Mouse (Mus musculus) thymus, postnatal 4 days (tissue): ENCODE results near the gene Plcxd2.

ENCODE experiments used
- DNase-seq: peaks from one replicate; pipeline ENCODE4 v3.0.0; 2021

Plcxd2 gene

GRCm38 (mm10) chr16:46010153-46010905 is at the start of gene Plcxd2:
Gene Plcxd2 (minus strand): TSS chr16:46010218.
- peak; percentile 94 for DNase-seq

GRCm38 (mm10) chr16:46046906-46047305 is 36.9 kb upstream of the Plcxd2 start:
- no peak for DNase-seq

GRCm38 (mm10) chr16:46036261-46036660 is 26.2 kb upstream of the Plcxd2 start:
- no peak for DNase-seq

- DNase-seq = no peak
Observed at GRCm38 (mm10) chr16:46033896-46034295, 23.9 kb upstream of the Plcxd2 start.

GRCm38 (mm10) chr16:46022958-46023491 is 13.0 kb upstream of the Plcxd2 start:
- no peak for DNase-seq

- DNase-seq = peak; percentile 66
Observed at GRCm38 (mm10) chr16:46022189-46022928, 12.3 kb upstream of the Plcxd2 start.

GRCm38 (mm10) chr16:46021302-46021701 is 11.3 kb upstream of the Plcxd2 start:
- DNase-seq = no peak

- DNase-seq = no peak
Observed at GRCm38 (mm10) chr16:46020396-46020795, 10.4 kb upstream of the Plcxd2 start.

- DNase-seq = no peak
Observed at GRCm38 (mm10) chr16:46019799-46020198, 9.8 kb upstream of the Plcxd2 start.

GRCm38 (mm10) chr16:46019359-46019758 is 9.3 kb upstream of the Plcxd2 start:
- DNase-seq = no peak

GRCm38 (mm10) chr16:46011696-46012095 is 1.7 kb upstream of the Plcxd2 start:
- no peak for DNase-seq

GRCm38 (mm10) chr16:46010906-46011220 is 845 bp upstream of the Plcxd2 start:
- peak; percentile 62 for DNase-seq

- DNase-seq = no peak
Observed at GRCm38 (mm10) chr16:46009717-46010116, 301 bp downstream of the Plcxd2 start.

GRCm38 (mm10) chr16:46008766-46009165 is 1.3 kb downstream of the Plcxd2 start:
- DNase-seq = peak; percentile 30

- no peak for DNase-seq
Observed at GRCm38 (mm10) chr16:46008036-46008605, 1.9 kb downstream of the Plcxd2 start.

- peak; percentile 63 for DNase-seq
Observed at GRCm38 (mm10) chr16:46006261-46006660, 3.8 kb downstream of the Plcxd2 start.

- no peak for DNase-seq
Observed at GRCm38 (mm10) chr16:46001550-46002166, 8.4 kb downstream of the Plcxd2 start.

- no peak for DNase-seq
Observed at GRCm38 (mm10) chr16:46000976-46001375, 9.0 kb downstream of the Plcxd2 start.

GRCm38 (mm10) chr16:45999374-46000191 is 10.4 kb downstream of the Plcxd2 start:
- no peak for DNase-seq

GRCm38 (mm10) chr16:45998231-45998630 is 11.8 kb downstream of the Plcxd2 start:
- no peak for DNase-seq

GRCm38 (mm10) chr16:45990901-45991676 is 18.9 kb downstream of the Plcxd2 start:
- DNase-seq = no peak

GRCm38 (mm10) chr16:45986236-45986635 is 23.8 kb downstream of the Plcxd2 start:
- no peak for DNase-seq
